Mouse (Mus musculus) megakaryocyte progenitor cell, adult 5-6 weeks (primary cell): ENCODE data around the gene Slc2a6. TPM values are rescaled to one million over a fixed set of nuclear protein-coding genes. Genes with fewer than 3 reads are reported as not detected.
A peak's percentile ranks its signal among the peaks of the same experiment; 100 is the strongest.

Experiments
- ATAC-seq: replicated peaks from 2 replicates; pipeline ENCODE4 v1.8.0; 2016; ENCODE audit warnings: mild to moderate bottlenecking, moderate TSS enrichment, inconsistent platforms; ENCODE audit not compliant: poor library complexity
- total RNA-seq, 2 experiments: library from RNA; stranded (forward) in 1 of 2; stranded (reverse) in 1 of 2; fragments of 157-497, 149-512 nt in 1 of 2; fragments of 200-1000 nt in 1 of 2; gene quantifications; 2 replicates each; pipeline versions ENCODE4 v1.2.3 to v1.2.4; 2015 to 2017

Slc2a6 gene
- total RNA-seq (2015) (2.7 and 2.9 TPM in 2 replicates), total RNA-seq (2017) (4.6 and 6.7 TPM in 2 replicates)

DNA sequence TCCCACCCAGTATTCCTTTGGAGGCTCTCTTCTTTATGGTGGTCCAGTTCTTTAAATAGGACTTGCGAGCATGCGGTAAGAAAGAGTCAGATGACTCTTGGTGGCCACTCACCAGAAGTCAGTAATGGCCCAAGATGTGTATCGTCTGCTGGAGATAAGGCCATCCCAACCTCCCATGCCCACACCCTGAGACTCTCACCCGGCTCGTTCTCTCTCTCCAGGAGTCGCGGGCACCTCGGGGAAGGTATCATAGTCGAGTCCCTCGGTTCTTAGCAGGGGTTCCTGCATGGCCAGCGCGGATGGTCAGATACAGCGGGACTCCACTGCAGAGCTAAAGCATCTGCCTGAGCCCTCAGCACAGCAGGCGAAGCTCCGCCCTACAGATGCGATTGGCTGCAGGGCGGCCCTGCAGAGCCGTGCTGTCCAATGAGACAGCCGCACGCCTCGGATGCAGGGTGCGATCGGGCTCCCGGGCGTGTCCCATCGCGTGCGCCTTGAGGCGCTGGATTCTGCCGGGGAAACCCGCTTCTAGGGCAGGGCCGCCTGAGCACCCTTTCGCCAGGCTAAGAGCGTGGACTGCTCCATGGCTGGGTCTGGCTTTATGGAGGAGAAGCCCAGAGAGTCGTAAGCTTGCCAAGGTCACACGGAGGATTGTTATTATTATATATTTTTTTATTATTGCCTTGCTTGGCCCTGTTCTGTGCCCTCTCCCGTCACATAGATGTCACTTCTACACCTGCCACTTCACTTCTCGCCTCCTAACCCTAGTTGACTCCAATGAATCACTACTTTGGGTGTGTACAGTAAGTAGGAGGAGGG is at the start of gene Slc2a6:
TSS of gene Slc2a6 (minus strand) at position 381 of the 819 bp plus-strand sequence.
- peak; percentile 89 for ATAC-seq

DNA sequence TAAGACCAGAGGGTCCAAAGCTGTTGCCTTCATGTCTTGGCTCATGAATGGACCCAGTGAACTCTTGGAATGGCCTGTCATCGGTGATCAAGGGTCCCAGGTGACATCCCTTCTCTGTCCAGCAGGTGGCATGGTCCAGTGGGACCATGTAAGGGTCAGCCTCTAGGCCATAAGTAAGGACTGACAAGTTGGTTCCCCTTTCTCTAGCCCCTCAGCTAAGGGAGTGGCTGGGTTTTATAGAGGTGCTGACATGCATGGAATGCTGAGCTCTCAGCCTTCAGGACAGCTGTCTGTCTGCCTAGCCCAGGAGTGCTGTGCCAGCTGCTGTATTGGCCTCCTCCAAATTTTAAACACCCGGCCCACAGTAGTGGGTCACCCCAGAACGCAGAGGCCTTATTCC is 47.7 kb upstream of the Slc2a6 start:
- ATAC-seq = peak; percentile 59

DNA sequence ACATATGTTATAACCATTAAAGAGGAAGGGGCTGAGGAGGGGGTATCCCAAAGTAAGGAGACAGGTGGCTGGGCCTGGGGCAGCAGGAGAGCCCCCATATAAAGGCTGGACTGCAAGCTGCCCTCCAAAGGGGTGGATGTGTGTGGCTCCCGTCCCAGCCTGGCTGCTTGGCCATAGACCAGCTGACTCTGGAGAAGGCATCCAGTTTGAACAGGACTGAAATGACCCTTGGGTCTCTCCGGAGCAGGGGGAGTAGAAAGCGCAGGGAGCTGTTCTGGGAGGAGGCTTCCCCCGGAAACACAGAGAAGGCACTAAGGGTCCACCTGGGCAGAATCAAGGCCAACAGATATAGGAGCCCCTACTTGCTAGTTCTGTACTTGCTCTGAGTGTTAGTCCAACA is 47.0 kb upstream of the Slc2a6 start:
- ATAC-seq = no peak

DNA sequence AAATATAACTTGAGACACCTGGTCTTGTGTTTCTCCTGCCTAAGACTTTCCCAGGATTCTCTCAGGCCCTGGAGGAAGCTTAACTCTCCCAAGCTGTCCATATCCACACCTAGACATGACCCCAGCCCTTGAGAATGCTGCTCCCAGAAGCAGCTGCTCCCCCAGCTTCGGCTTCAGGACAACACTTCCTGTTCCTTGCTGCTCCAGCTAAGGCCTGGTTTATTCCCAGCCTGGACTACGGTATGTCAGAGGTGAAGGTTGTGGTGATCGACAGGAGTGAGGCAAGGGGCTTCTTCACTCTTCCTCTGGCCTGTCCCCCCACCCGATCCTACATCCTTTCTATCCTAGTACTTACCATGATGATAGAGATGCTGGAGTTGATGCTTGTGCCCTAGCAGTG is 45.6 kb upstream of the Slc2a6 start:
- no peak for ATAC-seq

DNA sequence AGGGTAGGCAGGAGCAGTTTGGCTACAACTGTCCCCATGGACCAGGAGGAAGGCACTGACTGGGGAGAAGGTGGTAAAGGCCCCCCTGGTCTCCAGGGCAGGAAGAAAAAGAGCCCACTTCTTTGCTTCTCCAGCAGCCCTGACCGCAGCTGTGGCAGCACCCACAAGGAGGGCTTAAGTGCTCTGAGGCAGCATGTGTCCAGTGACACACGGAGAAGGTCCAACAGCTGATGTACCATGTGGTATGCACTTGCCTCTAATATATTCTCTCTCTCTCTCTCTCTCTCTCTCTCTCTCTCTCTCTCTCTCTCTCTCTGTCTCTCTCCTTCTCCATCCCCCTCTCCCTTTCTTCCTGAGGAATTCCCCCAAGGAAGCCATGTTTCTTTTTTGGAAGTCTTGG is 44.2 kb upstream of the Slc2a6 start, which contains the start of gene Mymk:
TSS of gene Mymk (minus strand) at position 202 of the 400 bp plus-strand sequence.
- no peak for ATAC-seq

DNA sequence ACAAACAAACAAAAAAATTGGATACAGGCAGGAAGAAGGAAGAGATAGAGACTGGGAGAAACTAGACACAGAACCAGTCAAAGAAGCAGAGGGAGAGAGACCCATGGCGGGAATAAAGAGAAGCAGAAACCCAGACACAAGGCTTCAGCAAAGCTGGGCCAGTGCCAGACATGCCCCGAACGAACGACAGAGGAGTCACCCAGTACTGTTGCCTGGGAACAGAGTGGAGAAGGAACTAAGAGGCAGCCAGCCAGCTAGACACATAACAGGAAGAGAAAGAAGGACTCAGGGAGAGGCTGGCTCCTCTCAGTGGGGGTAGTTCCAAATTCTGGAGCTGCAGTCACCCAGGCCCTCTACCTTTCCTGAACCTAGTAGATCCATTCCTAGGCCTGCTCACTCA is 43.3 kb upstream of the Slc2a6 start:
- peak; percentile 80 for ATAC-seq

DNA sequence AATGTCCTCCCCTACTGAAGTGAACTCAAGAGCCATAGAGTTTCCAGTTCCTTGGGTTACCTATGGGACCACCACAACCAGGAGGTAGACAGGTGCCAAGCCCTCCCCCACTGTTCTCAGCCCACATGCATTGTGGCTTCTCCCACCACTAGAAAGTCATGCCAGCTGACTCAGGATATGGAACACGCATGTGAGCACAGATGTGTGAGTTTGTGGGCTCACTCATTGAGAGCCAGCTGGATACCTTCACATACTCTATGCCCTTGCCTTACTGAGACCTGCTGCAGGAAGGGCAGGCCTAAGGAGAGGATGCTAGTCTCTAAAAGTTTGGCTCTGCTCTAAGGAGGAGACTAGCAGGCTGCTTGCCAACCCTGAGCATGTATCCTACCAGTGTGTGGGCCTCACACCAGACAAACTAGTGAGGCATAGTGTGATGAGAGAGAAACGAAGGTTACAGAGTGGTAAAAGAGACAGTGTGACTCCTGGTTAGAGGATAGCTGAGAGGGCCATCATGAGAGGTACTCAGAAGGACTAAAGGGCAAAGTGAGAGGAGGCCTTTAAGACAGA is 42.5 kb upstream of the Slc2a6 start:
- no peak for ATAC-seq

DNA sequence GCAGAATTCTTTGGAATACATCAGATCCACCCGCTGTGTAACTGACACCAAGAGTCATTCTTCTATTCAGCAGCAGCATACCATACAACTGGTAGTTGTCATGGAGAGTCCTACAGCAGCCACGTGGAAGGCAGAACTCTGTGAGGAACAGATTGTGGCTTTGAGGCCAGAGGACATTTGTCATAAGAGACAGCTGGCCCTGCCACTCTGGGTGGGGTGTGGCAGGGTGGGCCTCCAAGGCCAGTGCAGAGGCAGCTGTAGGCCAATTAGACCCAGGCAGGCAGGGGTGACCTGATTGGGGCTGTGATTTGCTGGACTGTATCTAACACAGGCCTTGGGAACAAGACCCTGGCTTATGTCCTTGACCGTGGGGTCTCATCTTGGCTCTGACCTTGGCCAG is 41.8 kb upstream of the Slc2a6 start:
- no peak for ATAC-seq

DNA sequence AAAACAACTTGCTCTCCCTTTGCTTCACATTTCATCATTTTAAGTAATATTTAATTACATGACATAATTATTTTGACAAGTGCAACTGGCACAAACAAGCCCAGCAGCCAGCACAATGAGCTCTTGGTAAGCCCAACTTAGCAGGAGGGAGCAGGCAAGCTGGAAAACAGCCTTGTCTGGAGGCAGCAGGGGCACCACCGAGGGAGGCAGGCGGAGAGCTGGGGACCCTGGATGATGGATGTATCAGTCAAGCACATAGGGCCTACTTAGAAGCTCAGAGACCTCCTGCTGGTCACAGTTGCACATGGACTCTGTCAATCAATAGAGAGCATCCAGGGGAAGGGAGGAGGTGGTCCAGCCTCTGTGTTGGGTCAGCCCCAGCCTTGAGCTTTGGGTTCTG is 40.2 kb upstream of the Slc2a6 start:
- ATAC-seq = no peak

DNA sequence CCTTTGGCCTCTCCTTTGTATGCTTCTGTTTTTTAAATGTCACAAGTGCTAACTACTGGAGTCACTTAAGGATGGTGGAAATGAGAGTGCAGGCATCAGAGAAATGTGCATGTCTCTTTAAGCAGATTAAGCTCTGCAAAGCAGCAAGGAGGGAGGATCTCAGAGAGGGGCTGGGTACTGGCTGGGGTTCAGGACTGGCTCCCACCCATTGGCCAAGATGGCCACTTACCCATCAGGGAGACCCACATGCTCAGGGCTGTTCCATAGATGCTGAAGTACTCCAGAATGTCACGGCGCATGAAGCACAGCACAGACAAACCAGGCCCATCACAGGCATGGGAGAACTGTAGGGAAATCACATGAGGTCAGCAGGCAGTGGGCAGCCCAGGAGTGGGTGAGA is 39.3 kb upstream of the Slc2a6 start:
- no peak for ATAC-seq

DNA sequence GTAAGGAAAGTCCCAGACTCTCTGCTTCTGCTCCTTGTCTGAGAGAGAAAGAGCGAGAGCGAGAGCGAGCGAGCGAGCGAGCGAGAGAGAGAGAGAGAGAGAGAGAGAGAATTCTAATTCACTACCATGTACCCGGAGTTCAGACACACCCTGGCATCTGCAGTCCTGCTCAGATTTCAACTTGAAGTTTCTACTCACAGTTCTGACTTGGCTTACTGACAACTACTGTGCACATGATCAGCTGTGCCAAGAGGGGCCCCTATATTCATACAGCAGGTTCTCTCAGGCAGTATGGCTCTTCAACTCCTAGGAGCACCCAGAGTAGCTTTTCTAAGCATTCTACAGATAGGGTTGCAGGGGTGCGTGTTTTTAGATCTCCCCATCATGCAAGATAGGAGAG is 31.4 kb upstream of the Slc2a6 start:
- no peak for ATAC-seq

DNA sequence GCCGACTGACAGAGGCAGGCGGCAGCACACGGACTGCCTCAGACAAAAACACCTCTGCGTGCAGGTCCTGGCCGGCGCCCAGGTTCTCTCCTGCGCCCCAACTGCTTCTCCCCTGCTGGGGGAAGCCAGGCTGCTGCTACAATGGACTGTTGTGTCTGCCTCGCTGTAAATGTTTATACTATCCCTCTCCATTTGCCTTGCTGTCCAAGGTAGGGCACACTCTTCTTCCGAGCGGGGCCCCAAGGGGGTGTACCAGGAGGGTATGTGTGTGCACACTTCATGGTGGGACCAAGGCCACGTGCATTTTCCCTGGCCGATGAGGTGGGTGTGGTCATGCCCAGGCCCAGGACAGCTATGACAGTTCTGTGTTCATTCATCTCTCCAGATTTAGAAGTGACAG is 31.0 kb upstream of the Slc2a6 start:
- ATAC-seq = no peak

DNA sequence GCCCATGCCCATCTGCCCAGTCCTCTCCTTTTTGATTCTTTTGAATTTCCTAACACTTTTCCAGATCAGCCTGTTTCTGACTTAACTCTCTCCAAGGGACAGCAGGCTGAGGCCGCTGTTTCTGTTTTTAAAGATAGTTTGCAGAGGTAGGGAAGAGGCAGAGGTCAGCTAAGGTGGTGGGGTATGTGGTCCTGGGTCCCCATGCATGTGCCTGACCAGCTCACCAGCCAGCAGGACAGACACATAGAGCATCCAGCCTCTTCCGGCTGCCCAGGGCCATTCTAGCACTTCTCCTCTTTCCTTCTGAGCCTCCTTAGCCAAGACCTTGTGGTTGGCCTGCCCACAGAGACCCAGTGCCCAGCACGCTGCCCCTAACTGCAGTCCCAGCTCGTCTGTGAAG is 30.5 kb upstream of the Slc2a6 start:
- no peak for ATAC-seq

DNA sequence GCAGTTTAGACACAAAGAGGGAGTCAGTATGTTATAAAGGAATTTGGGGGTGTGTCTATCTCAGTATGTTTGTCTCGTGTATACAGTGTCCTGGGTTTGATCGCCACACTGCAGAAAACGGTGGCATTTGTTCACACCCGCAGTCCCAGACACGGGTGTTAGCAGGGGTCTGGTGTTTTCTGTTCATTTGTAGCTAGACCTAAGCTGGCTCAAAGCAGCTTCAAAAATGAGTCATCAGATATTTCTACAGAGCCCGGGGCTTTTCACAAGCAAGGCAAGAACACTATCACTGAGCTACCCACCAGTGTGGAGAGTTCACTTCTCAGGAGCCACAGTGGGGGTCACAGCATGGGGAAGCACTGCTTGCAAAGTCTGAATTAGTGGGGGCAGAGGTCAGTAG is 21.6 kb upstream of the Slc2a6 start:
- no peak for ATAC-seq

DNA sequence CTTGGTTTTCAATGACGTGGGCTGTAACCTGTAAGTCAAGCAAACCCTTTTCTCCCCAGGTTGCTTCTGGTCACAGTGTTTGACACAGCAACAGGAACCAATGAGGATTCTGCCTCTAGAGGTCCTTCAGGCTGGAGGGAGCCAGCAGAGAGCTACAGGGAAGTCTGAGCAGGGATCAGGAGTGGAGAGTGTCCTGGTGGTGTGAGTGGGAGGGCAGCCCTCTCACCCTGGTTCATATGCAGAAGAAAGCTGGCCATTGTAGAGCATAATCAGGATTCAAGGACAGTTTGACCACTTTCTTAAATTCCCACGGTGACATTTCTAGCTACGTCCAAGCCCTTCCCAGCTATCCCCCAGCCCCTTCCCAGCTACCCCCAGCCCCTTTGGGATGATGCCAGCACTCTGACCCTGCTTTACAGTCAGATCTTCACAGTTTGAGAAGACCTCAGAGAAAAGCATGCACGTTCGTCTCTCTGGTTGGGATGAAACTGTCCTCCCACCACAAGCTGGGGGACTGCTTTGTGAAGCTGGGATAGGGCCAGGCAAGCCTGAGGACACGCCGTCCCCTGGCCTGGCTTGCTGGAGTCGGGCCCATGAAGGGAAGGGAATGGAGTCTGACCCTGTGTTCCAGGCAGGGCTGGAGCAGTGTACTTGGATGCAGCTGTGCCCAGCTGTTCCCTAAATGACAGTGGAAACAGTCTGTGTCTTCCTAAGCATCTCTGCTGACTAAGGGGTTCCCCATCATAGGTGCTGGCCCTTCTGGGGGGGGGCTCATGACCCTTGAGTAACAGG is 18.4 kb upstream of the Slc2a6 start:
- ATAC-seq = no peak

DNA sequence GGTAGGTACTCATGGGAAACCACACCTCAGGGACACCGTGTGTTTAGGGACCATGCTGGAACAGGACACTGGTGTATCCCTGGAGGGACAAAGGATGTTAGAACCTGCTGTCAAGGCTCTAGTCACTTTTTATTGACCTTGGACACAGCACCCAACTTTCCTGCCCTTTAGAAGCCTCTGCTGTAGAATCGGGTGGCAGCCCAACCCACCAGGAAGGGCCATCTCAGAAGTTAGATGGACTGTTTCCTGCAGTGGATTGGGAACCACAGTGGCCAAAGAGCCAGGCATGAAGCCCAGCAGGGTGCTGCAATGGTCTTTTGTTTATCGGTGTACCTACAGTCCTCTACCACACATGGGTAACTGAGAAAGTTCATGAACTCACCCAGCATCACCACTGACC is 16.8 kb upstream of the Slc2a6 start:
- ATAC-seq = no peak

DNA sequence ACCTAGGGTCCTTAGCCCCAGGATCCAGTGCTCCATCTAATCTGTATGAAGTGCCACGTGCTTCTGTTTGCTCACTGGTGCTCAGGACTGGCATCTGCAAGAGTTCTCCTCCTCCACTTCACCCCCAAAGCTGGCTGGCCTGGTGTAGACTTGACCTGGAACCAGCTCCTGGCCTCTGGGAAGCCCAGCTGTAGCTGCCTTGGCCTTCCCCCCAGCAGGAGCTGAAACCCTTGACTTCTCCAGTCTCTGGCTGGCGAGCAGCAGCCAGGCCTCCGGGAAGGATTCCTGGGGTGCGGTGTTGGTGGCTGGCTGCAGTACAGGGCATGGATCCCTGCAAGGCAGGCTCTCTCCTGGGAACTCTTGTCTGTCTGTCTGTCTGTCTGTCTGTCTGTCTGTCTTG is 16.4 kb upstream of the Slc2a6 start:
- no peak for ATAC-seq

DNA sequence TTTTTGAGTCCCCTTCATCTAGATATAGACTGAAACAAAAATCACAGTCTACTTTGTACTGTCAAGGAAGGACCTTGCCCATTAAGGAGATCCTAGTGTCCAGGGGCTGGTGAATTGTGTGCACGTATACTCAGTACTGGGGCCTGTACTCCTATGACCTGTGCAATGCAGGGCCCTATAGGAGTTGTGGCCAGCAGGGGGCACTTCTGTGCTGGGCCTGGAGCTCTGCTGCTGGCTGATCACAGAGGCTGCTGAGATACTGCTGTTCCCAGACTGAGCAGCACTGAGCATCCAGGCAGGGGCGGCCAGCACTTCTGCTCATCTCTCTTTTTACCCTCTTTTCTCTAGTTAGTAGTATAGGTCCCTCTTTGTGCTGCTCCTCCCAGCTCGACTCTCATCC is 15.7 kb upstream of the Slc2a6 start:
- ATAC-seq = peak; percentile 74

DNA sequence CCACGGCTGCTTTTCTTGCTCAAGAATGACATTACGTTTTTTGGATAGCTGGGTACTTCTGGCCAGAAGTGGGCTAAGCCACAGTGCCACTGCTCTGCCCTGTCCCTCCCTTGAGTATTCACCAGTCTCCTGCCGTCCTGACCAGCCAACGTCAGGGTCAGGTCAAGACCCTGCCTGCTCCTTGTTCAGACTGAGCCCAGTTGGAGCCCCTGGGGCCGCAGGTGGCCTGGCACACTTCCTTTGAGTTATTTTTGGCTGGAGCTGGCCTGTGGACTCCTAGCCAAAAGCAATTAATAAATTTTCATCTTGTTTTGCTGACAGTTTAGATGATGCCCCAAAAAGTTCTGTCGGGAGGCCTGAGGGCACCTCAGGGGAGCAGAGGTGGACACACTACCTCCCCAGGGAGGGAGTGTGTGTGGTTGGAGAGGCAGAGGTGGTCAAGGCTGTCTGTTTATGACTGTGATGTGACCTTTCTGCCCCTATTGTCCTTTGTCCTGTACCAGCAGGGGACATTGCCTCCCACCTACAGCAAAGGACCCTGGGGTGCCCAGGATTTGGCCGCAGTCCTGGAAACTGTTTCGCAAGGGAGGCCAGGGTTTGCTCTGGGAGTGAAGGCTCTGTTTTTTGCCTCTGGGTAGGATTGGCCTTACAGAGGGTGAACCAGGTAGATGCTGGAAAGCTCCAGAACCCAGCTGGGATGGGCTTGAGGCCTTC is 14.5 kb upstream of the Slc2a6 start:
- ATAC-seq = no peak

DNA sequence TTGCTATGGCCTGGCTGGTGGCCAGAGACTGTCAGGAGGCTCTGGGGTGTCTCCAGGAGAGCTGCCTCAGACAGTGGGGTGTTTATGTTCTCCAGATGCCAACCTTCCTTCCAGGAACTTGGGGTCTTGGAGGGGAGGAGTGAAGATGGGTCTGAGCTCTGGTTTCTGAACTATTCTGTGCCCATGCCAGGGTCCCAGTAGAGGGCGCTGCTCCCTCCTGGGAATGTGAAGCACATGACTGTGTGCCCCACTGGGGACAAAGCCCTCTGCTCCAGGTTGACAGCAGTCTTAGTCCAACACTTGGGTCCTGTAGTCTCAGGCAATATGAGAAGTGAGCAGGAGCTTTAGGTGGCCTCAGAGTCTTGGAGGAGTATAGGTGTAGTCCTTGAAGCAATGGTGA is 11.5 kb upstream of the Slc2a6 start:
- no peak for ATAC-seq

DNA sequence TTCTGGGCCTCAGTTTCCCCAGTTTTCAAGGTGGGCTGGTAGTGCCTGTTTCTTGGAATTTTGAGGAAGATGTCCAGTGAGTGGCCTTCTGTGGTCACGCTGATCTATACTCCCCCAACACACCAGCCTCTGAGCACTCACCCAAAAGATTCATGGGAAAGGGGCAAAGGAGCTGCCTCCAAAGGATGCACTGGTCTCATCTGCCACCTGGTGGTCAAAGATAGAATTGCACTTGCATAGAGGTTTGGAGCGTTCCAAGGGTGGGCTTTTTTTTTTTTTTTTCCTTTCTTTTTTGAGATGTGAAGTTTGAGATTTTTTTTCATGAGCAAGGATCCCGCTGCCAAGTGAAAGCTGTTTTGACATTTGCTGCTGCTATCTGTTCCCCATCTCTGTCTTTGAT is 10.8 kb upstream of the Slc2a6 start:
- ATAC-seq = peak; percentile 68
